Mouse (Mus musculus) heart, postnatal 0 days (tissue): ENCODE measurements at regions not wholly inside any gene's neighbourhood (a gene's known extent, or its start where the extent isn't known, plus 50 kb on each side); places are given as distances from the start of the nearest gene placed in this dataset.

Experiments used
- CTCF ChIP-seq: IDR thresholded peaks from 2 replicates; pipeline ENCODE4 v1.5.1; 2016; ENCODE audit warnings: antibody characterized with exemption, control low read depth, low read depth
- EP300 ChIP-seq: IDR thresholded peaks from 2 replicates; pipeline ENCODE4 v1.6.1; 2016; ENCODE audit warnings: antibody characterized with exemption, low read depth

GRCm38 (mm10) chr1:39075966-39076365 is 90.6 kb downstream of the Pdcl3 start:
- TF ChIP-seq CTCF (no peak), EP300 (no peak)
